9 mouse cellular contexts compared by ENCODE assay signal in the genomic region with DNA sequence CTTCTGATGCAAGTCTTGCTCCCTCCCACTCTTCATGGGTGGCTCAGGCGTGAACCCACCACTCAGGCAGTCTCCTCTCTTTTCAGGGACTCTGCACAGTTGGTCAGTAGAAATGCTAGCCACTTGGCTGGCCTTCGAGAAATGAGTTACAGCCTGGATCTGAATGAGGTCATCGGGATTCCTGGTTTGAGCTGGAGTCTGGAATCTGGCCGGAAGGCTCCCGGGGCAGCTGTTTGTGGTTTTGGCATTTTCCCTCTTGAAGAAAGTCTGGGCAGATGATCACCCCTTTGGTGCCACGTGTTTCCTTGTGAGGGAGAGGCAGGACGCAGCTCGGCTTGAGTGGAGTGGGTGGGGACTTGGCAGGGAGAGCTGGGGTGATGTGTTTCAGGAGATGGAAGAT. TPM values are rescaled to one million over a fixed set of nuclear protein-coding genes. Genes with fewer than 3 reads are reported as not detected.
DNase-seq lines count a peak whose midpoint lies in the region; ATAC-seq and TF ChIP-seq lines count a peak whose summit lies in the region.
"Had no signal": no experiment of that assay in that cellular context is flagged by ENCODE, and none has a peak within 500 bp of the region (broad histone marks: within the 10 kb centered on the region; RNA-seq: fewer than 3 reads in every experiment).

No protein-coding gene starts in this region.

- intact Hi-C loops in gastrocnemius, adult 2 months (cut with DNase I), result no loop called here

- H3K27me3 ChIP-seq in Patski, result no peaks in the 10 kb centered on the region
- H3K27me3 ChIP-seq in lung, embryonic 14.5 days (ENCODE audit: insufficient read depth, low read length), result no peaks in the 10 kb centered on the region
- no peaks in the 10 kb centered on the region for H3K27me3 ChIP-seq in forebrain, embryonic 16.5 days (replicated peaks; ENCODE audit: control insufficient read depth, insufficient read depth, low read length)

- H3K27ac ChIP-seq in gastrocnemius, adult 2 months, result no peak overlapping the region
- H3K27ac ChIP-seq in lung, embryonic 14.5 days (ENCODE audit: low read depth), result peak overlapping the region; percentile 83
- no peak overlapping the region for H3K27ac ChIP-seq in forebrain, embryonic 16.5 days (ENCODE audit: low read length)
- H3K27ac ChIP-seq: liver, embryonic 13.5 days had no signal

- 9% methylated on average over 8 of the region's 8 CpGs for WGBS in lung, embryonic 14.5 days
- 46% methylated on average over 8 of the region's 8 CpGs for WGBS in forebrain, embryonic 16.5 days

- TF ChIP-seq CTCF in Patski (IDR thresholded peaks at IDR 0.05), result no peak
- TF ChIP-seq CTCF in gastrocnemius, adult 2 months (IDR thresholded peaks at IDR 0.05), result no peak
- TF ChIP-seq CTCF in lung, embryonic 14.5 days (IDR thresholded peaks at IDR 0.05; ENCODE audit: low read depth), result no peak

- in situ Hi-C loops in Patski (cut with MboI; ENCODE audit: low pct_unique_long_range_greater_than_20kb), result loop anchor here (5.0 to 10.0 kb wide), 4 partner anchors 61 to 324 kb away; partner anchors contain the start of genes Hoxb2 and Hoxb5

- POLR2A ChIA-PET in Patski (lab: Charles Lee), result interaction anchor here (0.9 to 2.8 kb wide), 6 partner anchors 60 to 134 kb away, joined by 3 to 22 read pairs (median 4); no protein-coding TSS in a partner anchor

- H3K9me3 ChIP-seq in lung, embryonic 14.5 days (ENCODE audit: low read depth, low read length), result no peaks in the 10 kb centered on the region
- H3K9me3 ChIP-seq in forebrain, embryonic 16.5 days (ENCODE audit: control insufficient read depth, low read length), result no peaks in the 10 kb centered on the region
- H3K9me3 ChIP-seq: liver, embryonic 13.5 days had no signal

- H3K4me1 ChIP-seq in lung, embryonic 14.5 days (ENCODE audit: insufficient read depth), result peaks cover 19% of the 10 kb centered on the region
- no peaks in the 10 kb centered on the region for H3K4me1 ChIP-seq in forebrain, embryonic 16.5 days (replicated peaks; ENCODE audit: control insufficient read depth, insufficient read depth, low read length)

- H3K4me2 ChIP-seq in lung, embryonic 14.5 days, result peak overlapping the region; percentile 42
- no peak overlapping the region for H3K4me2 ChIP-seq in forebrain, embryonic 16.5 days (ENCODE audit: low read length)
- H3K4me2 ChIP-seq: liver, embryonic 13.5 days had no signal

- H3K9ac ChIP-seq in lung, embryonic 14.5 days, result peak overlapping the region; percentile 21; the same call in 1 of the 2 replicates
- H3K9ac ChIP-seq in forebrain, embryonic 16.5 days (replicated peaks; ENCODE audit: low read depth, low read length), result no peak overlapping the region
- H3K9ac ChIP-seq: liver, embryonic 13.5 days had no signal

- ATAC-seq in Patski, result peak; percentile 77
- peak; percentile 81 for ATAC-seq in lung, embryonic 14.5 days (ENCODE audit: insufficient read depth)
- no peak for ATAC-seq in forebrain, embryonic 16.5 days

- no peaks in the 10 kb centered on the region for H3K36me3 ChIP-seq in lung, embryonic 14.5 days (ENCODE audit: insufficient read depth)
- H3K36me3 ChIP-seq in forebrain, embryonic 16.5 days (ENCODE audit: control insufficient read depth, insufficient read depth), result no peaks in the 10 kb centered on the region
- H3K36me3 ChIP-seq: liver, embryonic 13.5 days had no signal

- CTCF ChIA-PET in Patski (lab: Charles Lee), result interaction anchor here (0.7 to 1.4 kb wide), 12 partner anchors 20 to 208 kb away, joined by 3 to 6 read pairs (median 4); partner anchors contain the start of gene Hoxb3

- peak; percentile 8 to 26 for DNase-seq in cerebellum, postnatal 14 days
- no peak for DNase-seq in cerebellum, adult 11-12 months
- DNase-seq in Patski (ENCODE audit: low read depth, low spot score), result peak; percentile 99
- DNase-seq in gastrocnemius, adult 2 months, result peak; percentile 86
- peak; percentile 85 for DNase-seq in kidney, adult 18-20 months
- peak; percentile 92 for DNase-seq in lung, embryonic 14.5 days
- no peak for DNase-seq in thymus, postnatal 0 days (ENCODE audit: low spot score)
- DNase-seq: liver, embryonic 13.5 days had no signal

- peak overlapping the region; percentile 39 for H3K4me3 ChIP-seq in gastrocnemius, adult 2 months
- no peak overlapping the region for H3K4me3 ChIP-seq in lung, embryonic 14.5 days (ENCODE audit: low read depth, low read length)
- no peak overlapping the region for H3K4me3 ChIP-seq in forebrain, embryonic 16.5 days (replicated peaks; ENCODE audit: low read length)
- H3K4me3 ChIP-seq: liver, embryonic 13.5 days had no signal

RNA-seq across cellular contexts. Expression of gene Hoxb1, which starts 48.0 kb away (rescaled TPM):
- polyA plus RNA-seq in Patski (2021), result not detected
- total RNA-seq in gastrocnemius, adult 2 months (2021), result not detected
- polyA plus RNA-seq in lung, embryonic 14.5 days (2014; fragmentation: Nextera tagmentation; extraction: Ambion mirVana), result 0.08 TPM in 1 of 2 replicates, not detected in the other
- polyA plus RNA-seq in forebrain, embryonic 16.5 days (2015; fragmentation: Nextera tagmentation; extraction: Ambion mirVana), result not detected in 2 replicates
- not detected in 2 replicates for polyA plus RNA-seq in thymus, postnatal 0 days (2015; fragmentation: Nextera tagmentation; extraction: Ambion mirVana)

RNA-seq across cellular contexts. Expression of gene Skap1, which starts 50.9 kb away (rescaled TPM):
- 0.59 TPM for polyA plus RNA-seq in Patski (2021)
- not detected for total RNA-seq in gastrocnemius, adult 2 months (2021)
- 0.96 and 1.1 TPM in 2 replicates for polyA plus RNA-seq in lung, embryonic 14.5 days (2014; fragmentation: Nextera tagmentation; extraction: Ambion mirVana)
- 2.1 and 3.4 TPM in 2 replicates for polyA plus RNA-seq in forebrain, embryonic 16.5 days (2015; fragmentation: Nextera tagmentation; extraction: Ambion mirVana)
- 376 and 450 TPM in 2 replicates for polyA plus RNA-seq in thymus, postnatal 0 days (2015; fragmentation: Nextera tagmentation; extraction: Ambion mirVana)

Comparison
In these comparisons a context has a peak if more than half of its experiments do, and no peak if none do; other contexts are left out.
1. DNase-seq: peak in cerebellum, postnatal 14 days (2 of 2), Patski (single experiment), gastrocnemius, adult 2 months (single experiment), kidney, adult 18-20 months (single experiment) and lung, embryonic 14.5 days (single experiment); none in cerebellum, adult 11-12 months (single experiment) and thymus, postnatal 0 days (single experiment).
2. RNA of gene Skap1, which starts 50.9 kb away (polyA plus RNA-seq): 376 to 450 TPM in thymus, postnatal 0 days; 2.1 to 3.4 TPM in forebrain, embryonic 16.5 days, 0.96 to 1.1 TPM in lung, embryonic 14.5 days and 0.59 TPM in Patski (single experiment); every median in the first group is over 10 times any median in the second.